Mouse (Mus musculus) gastrocnemius, postnatal 25 days (tissue): ENCODE measurements around the gene Lgals3bp. TPM values are rescaled to one million over a fixed set of nuclear protein-coding genes. Genes with fewer than 3 reads are reported as not detected.
A peak's percentile ranks its signal among the peaks of the same experiment; 100 is the strongest.
"Not testable (repeated sequence)": the region's sequence is repeated elsewhere in the genome, so short reads cannot be mapped to it uniquely, and the experiment has no call there.

Experiments
- DNase-seq: peaks from one replicate; pipeline ENCODE4 v3.0.0; 2022
- total RNA-seq, 2 experiments: library from RNA; stranded (reverse); gene quantifications; 1 replicate in 1 of 2; 2 replicates in 1 of 2; pipeline ENCODE4 v1.2.3; 2021

Gene Lgals3bp
- total RNA-seq, 2 experiments from 2014 or later, result 11.0 to 14.7 TPM

DNA sequence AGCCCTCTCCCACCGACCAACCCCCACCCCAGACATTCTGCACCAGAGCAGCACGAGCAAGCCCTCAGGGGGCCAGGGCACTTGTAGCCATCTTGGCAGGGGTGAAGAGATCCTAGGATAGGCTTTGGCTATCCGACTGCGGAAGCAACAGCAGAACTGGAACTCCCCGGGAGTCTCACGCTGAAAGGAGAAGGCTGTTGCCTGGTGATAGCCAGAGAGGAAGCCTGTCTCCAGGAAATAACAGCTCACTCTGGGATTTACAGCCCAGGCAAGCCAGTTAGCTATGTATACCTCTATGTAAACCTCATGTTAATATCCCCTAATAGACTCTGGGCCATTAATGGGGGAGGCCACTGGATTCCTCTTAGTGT, 1.3 kb downstream of the Lgals3bp start:
- no peak for DNase-seq

DNA sequence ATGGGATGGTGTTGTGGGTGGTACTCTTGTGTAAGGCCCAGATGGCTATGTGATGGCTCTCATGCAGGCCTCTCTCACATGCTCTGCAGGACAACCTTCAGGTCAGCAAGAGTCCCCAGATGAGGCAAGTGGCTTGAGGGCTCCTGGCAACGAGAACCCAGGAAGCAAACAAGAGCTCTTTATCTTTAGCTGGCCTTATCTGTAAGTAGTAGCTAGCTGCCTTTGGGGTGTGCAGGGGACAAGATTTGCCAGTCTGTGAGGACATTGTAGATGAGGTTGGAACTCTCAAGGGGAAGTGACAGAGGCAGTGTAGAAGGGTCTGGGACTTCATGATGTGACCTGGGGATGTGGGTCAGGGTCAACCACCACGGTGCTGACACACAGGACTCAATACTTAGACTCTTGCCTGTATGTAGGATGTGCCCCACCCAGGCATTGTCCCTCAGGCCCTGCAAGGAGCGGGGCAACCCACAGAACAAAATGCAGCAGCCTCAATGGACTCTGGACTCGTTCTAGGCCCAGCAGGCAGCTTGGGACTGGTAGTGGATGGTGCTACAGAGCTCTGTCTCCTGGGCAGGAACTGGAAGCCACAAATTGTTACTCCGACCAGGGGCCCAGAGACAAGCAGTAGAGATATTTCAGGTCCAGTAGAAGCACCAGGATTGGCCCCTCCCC, 1.9 kb downstream of the Lgals3bp start:
- DNase-seq, result no peak

DNA sequence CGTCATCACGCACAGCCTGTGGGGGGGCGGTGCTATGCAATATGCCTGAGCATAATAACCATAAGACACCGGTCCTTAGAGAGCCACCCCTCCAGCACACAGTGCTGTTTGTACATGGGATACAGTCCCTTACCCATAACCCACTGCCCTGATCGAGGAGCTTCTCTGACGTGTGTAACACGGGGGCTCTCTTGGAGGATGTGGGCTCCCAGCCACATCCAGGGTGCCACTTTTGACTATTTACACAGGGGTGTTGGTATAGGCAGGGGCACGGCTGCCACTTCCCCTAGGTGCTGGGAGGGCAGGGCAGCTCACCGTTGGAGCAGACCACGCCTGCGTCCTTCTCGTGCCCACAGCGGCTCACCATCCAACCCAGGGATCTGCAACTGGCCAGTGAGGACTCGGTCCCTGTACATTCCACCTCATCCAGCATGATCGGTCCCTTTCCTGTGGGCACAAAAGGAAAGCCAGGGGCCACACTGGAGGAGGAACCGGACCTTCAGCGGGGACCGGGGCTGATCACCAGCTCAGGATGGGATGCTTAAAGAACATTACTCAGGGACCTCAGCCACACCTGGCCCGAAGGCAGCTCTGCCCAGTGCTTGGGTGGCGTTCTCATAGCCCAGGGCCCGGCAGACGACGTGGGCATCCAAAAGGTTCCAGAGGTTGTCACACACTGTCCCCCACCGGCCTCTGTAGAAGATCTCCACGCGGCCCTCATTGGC, 3.9 kb downstream of the Lgals3bp start:
- no peak for DNase-seq

DNA sequence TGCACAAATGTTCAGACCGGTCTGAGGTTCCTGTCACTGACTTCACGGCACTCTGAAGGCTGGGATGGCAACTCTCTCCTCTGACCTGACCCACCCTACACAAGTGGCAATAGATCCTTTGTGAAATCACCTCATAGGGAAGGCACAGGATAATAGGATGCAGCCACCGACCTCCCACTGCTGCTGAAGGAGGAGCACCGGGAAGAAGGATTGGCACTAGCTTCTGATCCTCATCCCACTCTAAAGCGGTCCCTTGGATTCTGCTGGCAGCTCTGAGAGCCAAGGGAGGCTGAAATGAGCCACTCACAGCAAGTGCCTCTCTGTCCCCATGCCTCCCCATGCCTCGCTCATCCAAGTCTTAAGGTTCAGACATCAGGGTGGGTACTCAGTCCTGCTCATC, 7.4 kb downstream of the Lgals3bp start:
- DNase-seq, result no peak

DNA sequence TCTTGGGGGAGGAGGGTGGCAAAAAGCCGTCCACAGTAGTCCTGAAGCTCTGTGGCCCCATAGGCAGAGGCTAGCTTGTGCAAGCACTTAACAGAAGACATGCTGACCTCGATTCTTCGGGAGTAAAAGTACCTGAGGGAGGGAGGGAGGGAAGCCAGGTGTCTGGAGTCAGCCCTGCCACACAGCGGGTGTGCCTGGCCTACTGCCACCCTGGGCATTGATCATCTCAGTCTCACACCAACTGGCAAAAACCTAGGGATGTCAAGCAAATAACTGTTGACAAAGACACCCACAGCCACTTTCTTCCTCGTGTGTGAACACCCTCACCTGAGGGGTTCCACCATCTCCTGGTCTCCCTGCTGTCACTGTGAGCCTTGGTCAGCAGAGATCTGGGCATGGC, 7.9 kb downstream of the Lgals3bp start:
- no peak for DNase-seq

DNA sequence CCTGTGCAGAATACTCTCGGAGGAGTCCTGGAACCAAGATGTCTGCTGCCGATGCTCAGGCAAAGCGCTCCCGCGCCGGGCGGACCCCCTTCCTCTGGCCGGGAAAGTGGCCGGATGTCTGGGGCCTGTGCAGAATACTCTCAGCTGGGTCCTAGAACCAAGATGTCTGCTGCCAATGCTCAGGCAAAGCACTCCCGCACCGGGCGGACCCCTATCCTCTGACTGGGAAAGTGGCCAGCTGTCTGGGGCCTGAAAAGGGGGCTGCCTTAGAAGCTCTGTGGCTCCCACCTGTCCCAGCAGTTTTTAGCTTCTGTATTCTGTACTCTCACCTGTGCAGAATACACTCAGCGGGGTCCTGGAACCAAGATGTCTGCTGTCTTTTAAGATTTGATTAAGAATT, 14.1 kb downstream of the Lgals3bp start:
- DNase-seq, result not testable (repeated sequence)

DNA sequence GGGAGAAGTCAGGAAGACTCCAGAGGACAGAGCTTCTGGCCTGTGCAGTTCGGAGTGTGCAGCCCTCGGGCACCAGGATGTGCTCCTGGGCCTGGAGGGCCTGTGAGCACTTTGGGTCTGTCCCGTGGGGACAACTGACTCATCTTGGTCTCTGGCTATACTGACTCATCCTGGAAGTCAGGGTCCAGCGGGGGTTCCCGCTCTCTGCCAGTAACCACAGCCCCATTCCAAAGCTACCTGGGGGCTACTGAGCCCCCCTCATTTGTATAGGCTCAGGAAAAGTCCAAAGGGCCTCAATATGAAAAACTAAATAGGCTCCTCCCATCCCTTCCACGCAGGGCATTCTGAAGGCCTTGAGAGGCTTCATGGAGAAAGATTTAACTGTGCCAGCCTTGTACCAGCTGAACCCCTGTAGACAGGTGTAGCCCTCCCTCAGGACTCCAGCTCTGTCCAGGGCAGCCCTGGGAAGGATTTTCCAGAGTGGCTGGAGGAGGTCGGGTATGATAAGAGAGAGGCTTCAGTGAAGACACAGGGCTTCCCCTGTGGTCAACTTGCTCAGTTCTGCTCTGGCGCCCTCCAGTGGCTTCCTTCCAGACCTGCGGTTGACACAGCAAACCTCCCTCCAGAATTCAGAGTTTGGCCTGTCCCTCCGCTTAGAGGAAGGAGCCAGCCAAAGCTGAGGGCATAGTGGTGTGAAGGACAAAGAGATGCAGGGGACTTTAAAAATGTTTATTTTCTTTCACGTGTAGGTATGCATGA, 22.5 kb downstream of the Lgals3bp start:
- DNase-seq, result peak; percentile 78

DNA sequence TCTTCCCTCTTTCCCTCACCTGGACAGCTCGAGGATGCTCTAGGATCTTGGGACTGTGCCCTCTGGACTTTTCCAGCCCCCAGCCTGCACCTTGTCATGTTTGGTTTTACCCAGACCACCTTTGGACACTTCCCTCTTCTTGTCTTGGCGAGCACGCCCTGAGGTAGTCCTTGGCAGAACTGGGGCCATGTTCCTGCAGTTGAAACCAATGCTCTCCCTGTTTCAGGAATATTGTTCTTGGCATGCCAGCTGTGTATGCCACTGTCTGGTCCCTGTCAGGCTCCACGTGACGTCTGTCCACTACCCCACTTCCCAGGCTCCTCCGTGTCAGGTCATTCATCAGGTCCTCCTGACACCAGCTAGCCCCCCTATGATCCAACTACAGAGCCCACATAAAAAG, 23.2 kb downstream of the Lgals3bp start:
- no peak for DNase-seq

DNA sequence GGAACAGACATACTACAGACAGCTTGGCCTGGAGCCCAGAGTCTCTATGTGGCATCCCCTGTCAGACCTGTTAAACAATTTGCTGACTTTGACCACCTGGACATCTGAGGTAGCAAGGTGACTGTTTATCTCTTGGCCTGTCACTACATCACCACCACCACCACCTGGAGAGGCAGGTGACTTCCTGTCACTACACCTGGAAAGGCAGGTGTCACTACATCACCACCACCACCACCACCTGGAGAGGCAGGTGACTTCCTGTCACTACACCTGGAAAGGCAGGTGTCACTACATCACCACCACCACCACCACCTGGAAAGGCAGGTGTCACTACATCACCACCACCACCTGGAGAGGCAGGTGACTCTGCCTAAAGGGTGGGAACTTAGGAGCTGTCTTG, 25.6 kb downstream of the Lgals3bp start:
- DNase-seq, result not testable (repeated sequence)

DNA sequence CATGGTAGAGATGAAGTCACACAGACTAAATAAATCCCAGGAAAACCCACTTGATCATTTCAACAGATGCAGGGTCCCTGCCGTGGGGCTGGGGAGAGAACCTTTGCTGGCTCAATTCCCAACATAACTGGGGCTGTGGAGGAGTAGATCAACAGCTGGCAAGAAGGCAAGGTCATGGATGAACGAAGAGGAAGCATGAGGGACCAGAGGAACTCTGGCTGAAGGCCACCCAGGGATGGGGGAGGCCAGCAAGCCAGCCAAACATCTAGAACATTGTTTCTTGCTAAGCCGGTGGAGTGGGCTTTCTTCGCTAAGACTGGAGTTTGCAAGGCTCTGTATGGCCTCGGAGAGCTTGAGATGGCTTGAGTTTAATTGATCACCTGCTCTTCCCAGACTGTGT, 26.0 kb downstream of the Lgals3bp start:
- DNase-seq, result no peak

DNA sequence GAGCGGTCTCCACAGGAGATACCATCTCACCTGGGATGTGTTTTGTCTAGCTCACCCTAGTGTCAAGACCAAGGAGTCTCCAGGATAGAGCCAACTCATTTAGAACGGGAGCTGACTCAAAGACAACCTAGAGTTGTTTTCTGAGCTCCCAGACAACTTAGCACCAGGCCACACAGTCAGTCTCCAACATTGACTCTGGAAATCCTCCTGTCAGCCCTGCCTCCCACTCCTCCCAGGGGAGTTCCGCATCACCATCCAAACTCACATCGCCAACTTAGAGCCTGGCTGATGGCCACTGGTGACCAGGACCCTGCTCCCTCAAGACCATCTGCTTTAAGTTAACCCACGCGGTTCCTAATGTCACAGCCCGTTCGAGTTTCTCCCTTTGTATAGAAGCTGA, 26.4 kb downstream of the Lgals3bp start:
- DNase-seq, result no peak

DNA sequence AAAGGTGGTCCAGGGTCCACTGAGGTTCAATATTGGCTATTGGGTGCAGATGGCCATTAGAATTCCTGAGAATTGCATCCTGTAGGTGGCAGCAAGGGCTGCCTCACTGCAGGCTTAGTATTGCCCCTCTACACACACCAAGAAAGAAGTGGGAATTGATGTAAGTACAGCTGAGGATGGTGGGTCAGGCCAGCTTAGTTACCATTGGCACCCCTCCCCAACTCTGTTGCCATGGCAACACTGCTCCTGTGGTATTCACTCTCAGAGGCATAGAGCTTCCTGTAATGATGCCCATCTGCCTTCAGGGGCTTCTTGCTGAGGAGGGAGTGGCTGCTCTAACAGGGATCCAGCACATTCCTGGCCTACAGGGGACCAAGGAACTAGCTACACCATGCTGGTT, 26.9 kb downstream of the Lgals3bp start:
- no peak for DNase-seq

DNA sequence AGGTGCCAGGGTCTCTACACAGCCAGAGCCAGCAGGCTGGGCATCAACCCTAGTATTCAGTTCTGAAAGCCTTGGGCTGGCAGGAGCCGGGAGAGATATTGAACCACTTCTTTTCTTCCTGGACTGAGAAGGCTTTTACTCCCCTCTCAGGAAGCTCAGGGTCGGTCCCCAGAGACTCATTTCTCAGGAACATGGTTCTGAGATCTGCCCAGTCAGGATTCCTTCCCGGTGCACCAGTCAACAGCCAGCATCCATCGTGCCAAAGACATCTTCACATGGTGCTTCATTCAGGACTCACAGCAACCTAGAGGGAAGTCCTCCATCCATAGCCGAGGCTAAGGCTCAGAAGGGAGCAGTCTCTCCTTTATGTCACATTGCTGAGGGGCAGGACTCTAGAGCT, 27.4 kb downstream of the Lgals3bp start:
- no peak for DNase-seq

DNA sequence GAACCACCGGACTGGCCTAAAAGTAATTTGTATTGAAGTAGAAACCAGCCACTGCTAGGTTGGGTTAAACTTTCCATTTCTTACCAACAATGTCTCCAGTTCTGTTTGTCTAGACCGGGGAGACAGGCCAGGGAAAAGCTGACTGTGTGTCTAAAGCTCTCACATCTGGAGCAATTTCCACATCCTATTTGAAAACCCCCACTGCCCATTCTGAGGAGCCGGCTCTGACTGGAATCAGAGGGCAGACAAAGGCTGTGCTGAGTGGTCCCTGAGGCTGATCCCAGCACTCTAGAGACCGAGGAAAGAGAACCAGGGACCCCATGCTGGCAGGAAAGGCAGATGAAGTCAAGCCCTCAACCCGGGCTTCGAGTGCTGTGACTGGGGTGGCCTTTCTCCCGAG, 29.3 kb downstream of the Lgals3bp start:
- no peak for DNase-seq

DNA sequence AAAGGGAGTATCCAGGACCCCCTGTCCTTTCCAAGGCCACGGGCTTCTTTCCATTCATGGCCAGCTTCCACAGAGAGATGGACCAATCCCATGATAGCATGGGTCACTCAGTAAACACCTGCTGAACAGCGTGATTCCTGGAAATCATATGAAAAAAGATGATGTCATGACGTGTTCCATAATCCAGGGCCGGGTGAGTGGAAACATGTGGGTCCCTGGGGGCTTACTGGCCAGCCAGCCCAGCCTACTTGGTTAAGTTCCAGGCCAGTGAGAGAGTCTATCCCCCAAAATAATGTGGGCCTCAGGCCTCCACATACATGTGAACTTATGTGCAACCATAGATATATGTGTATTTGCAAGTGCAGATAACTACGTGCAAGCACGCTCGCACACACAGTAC, 30.0 kb downstream of the Lgals3bp start:
- peak; percentile 3 for DNase-seq

DNA sequence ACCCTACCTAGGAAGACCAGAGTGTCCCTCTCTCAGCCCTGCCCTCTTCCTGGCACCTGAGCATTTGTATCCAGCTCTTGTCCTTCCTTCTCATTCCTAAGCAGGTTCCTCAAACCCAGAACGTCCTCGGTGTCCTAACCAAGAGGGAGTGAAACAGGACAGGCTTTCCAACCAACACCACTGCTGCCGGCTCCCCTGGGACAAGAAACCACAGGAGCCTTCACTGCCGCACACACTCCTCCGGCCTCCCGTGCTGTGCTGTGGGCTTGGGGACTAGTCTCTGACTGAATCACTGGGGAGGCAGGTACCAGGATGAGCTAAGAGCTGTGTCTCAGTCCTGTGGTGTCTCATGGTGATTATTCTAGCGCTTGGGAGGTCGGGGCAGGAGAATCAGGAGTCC, 32.2 kb downstream of the Lgals3bp start:
- DNase-seq, result peak; percentile 4

DNA sequence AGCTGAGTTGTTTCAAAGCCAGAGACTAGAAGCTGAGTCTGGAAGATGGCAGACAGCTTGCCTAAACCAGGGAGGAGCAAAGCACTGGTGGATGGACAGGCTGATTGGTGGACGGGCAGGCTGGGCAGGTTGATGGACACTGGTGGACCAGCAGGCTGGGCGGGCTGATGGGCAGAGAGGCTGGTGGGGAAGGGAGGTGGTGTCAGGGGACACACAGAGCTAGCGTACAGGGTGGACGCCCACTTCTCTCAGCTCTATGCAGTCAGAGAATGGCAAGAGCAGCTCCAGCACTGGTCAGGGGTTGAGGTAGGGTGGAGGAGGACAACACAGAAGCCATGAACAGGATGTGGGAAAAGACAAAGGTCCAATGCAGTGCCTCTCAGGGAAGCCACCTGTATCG, 32.6 kb downstream of the Lgals3bp start:
- DNase-seq, result peak; percentile 0

DNA sequence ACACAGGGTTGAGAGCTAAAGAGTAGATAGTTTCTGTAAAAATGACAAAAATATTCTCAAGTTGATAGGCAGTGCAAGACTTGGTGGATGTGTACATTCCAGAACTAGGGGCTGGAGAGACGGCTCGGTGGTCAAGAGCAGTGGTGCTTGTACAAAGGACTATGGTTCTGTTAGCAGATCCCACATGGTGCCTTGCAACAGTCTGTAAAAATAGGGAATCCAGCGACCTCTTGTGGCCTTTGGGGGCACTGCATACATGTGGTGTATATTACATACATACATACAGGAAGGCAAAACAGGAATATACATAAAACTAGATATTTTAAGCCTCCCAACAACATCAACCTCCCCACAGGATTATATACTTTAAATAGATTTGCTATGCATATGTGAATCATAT, 33.6 kb downstream of the Lgals3bp start:
- DNase-seq, result peak; percentile 2

DNA sequence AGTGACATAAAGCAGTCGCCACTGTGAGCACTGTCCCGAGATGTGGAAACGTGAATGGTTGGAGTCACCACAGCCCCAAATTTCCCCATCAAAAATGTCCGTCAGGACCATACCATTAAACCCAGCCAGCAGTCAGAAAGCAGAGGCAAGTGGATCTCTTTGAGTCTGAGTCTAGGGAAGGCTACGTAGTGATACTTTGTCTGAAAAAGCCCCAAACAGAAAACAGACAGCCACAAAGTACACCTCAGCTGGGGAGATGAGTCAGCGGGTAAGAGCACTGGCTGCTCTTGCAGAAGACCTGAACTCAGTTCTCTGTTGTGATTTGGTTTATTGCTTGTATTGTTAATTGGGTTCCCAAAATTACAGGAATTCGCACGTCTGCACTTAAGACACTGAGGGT, 35.3 kb downstream of the Lgals3bp start:
- DNase-seq, result peak; percentile 1

DNA sequence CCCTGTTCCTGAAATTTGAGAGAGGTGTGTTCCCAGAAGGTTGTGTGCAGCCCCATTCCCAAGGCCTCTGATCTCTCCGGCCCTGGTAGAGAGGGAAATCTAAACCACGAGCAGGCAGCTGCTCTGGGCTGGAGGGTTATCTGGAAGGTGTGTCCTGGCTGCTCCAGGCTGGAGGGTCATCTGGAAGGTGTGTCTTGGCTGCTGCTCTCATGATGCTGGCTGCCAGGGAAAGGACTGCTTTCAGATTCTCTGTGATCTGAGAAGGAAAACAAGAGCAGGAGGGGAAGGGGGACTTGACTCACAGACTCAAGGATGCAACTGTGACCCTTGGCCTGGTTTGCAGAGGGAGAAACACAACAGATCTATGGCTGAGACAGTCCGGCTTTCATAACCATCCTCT, 35.8 kb downstream of the Lgals3bp start:
- DNase-seq, result peak; percentile 58

DNA sequence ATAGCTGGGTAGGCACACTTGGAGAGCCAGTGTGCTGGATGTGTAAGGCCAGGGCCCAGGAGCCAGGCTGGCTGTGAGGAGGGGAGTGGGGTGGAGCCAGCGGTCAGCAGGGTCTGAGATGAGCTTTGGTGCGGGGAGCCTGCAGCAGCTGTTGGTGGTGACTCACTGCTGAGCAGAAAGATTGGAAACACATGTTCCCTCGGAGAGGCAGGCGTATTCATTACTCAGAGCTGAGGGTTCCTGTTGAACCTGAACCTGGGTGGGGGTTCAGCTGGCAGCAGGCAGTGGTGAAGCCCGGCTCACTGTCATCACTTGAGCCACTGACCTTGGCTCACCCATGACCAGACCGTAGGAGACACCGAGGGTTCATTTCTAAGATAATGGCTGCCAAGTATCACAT, 36.7 kb downstream of the Lgals3bp start:
- DNase-seq, result peak; percentile 82

DNA sequence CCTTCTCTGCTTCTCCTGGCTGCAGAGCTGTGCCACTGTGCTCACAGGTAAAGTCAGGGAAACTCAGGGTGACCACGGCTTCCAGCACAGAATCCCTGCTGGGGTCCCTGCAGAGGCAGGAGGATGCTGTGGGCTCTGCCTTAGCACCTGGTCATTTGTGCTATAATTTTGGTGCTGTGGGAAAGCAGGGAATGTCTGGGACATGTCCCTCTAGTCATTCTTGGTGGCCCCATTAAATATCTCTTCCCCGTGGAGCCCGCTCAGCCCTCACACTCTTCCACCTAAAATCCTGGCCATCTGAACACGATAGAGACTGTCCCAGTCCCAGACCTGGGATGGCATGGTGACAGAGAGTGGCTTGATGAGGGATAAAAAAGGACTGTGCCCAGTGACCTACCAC, 37.9 kb downstream of the Lgals3bp start:
- DNase-seq, result peak; percentile 5

DNA sequence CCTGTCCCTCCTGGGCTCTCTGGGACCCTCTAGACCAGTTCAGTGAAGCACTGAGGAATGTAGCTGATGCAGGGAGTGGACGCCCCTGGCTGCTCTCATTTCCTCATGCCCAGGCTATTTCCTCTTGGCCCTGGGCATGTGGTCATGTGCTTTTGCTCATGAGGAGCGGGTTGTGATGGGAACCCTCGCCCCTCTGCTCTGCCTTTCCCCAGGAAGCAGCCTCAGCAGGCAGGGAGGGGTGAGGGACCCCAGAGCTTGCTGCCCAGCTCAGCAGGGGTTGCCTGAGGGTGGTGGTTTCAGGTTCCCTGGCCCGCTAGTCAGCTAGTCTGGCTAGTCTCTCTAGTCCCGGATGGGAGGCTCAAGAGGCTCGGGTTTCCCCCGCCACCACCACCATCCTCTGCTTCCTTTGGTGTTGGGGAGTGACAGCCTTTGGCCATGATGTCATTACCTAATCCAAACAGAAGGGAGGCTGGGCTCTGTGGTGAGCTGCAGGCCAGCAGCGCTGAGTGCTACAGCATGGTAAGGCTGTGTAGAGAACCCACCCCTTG, 38.8 kb downstream of the Lgals3bp start:
- peak; percentile 80 for DNase-seq
